Mouse (Mus musculus) gastrocnemius, postnatal 36 days (tissue): ENCODE measurements around the gene Lpar1. TPM values are rescaled to one million over a fixed set of nuclear protein-coding genes. Genes with fewer than 3 reads are reported as not detected.

ENCODE experiments used
- microRNA-seq, 2 experiments: library from miRNA; unstranded; fragments of <30 nt; microRNA quantifications; one replicate each; pipeline ENCODE4 v1.2.0; 2021
- total RNA-seq, 2 experiments: library from RNA; stranded (reverse); gene quantifications; 2 replicates each; pipeline ENCODE4 v1.2.3; 2021

Lpar1 gene
- total RNA-seq, 2 experiments from 2014 or later: 8.3 to 10.5 TPM

Small RNAs within 50 kb of the gene (microRNA-seq; reads per million reads assigned to microRNA genes)
- 0 reads per million in 2 experiments for gene Mir3095

Other genes with a start within 250 kb of the Lpar1 start
- not detected for gene Olfr267, start 233.8 kb upstream of the Lpar1 start, total RNA-seq